Mouse (Mus musculus): Measurements from ENCODE around the gene Ptprn2.

Ptprn2 gene

GRCm38 (mm10) chr12:116648584-116649206 is 163.2 kb downstream of the Ptprn2 start:
- DNase-seq, result peak; percentile 45

- no peak for DNase-seq
Observed at GRCm38 (mm10) chr12:116653684-116654083, 168.2 kb downstream of the Ptprn2 start.

- peak; percentile 61 for DNase-seq
Observed at GRCm38 (mm10) chr12:116660076-116660475, 174.6 kb downstream of the Ptprn2 start.

- DNase-seq, result peak; percentile 79
Observed at GRCm38 (mm10) chr12:116661018-116661417, 175.5 kb downstream of the Ptprn2 start.

- no peak for DNase-seq
Observed at GRCm38 (mm10) chr12:116677701-116678100, 192.2 kb downstream of the Ptprn2 start.

- peak; percentile 16 for DNase-seq
Observed at GRCm38 (mm10) chr12:116689832-116690231, 204.3 kb downstream of the Ptprn2 start.

GRCm38 (mm10) chr12:116709535-116709934 is 224.0 kb downstream of the Ptprn2 start:
- DNase-seq, result peak; percentile 64

GRCm38 (mm10) chr12:116710716-116711115 is 225.2 kb downstream of the Ptprn2 start:
- DNase-seq, result no peak

- DNase-seq, result no peak
Observed at GRCm38 (mm10) chr12:116711133-116711532, 225.6 kb downstream of the Ptprn2 start.

GRCm38 (mm10) chr12:116713096-116713495 is 227.6 kb downstream of the Ptprn2 start:
- DNase-seq, result peak; percentile 55

GRCm38 (mm10) chr12:116721062-116721461 is 235.5 kb downstream of the Ptprn2 start:
- DNase-seq, result no peak

- DNase-seq, result no peak
Observed at GRCm38 (mm10) chr12:116740141-116740540, 254.6 kb downstream of the Ptprn2 start.

- no peak for DNase-seq
Observed at GRCm38 (mm10) chr12:116741300-116741699, 255.8 kb downstream of the Ptprn2 start.

- peak; percentile 28 for DNase-seq
Observed at GRCm38 (mm10) chr12:116746401-116746800, 260.9 kb downstream of the Ptprn2 start.

GRCm38 (mm10) chr12:116752784-116753183 is 267.3 kb downstream of the Ptprn2 start:
- peak; percentile 39 for DNase-seq

GRCm38 (mm10) chr12:116763961-116764360 is 278.4 kb downstream of the Ptprn2 start:
- peak; percentile 67 for DNase-seq

- peak; percentile 70 for DNase-seq
Observed at GRCm38 (mm10) chr12:116770911-116771310, 285.4 kb downstream of the Ptprn2 start.

- DNase-seq, result no peak
Observed at GRCm38 (mm10) chr12:116771493-116771892, 286.0 kb downstream of the Ptprn2 start.

GRCm38 (mm10) chr12:116772081-116772566 is 286.6 kb downstream of the Ptprn2 start:
- DNase-seq, result peak; percentile 79

- DNase-seq, result peak; percentile 34
Observed at GRCm38 (mm10) chr12:116773344-116773743, 287.8 kb downstream of the Ptprn2 start.

- peak; percentile 86 for DNase-seq
Observed at GRCm38 (mm10) chr12:116776447-116776846, 290.9 kb downstream of the Ptprn2 start.

GRCm38 (mm10) chr12:116778095-116779090 is 292.9 kb downstream of the Ptprn2 start:
- peak; percentile 71 for DNase-seq

GRCm38 (mm10) chr12:116780419-116780818 is 294.9 kb downstream of the Ptprn2 start:
- DNase-seq, result no peak

- peak; percentile 57 for DNase-seq
Observed at GRCm38 (mm10) chr12:116785731-116786130, 300.2 kb downstream of the Ptprn2 start.
